Mouse (Mus musculus) forebrain, embryonic 14.5 days (tissue): Measurements from ENCODE around the gene Rpl32. TPM values are rescaled to one million over a fixed set of nuclear protein-coding genes. Genes with fewer than 3 reads are reported as not detected.

Experiments
- ATAC-seq: fragments of 200-750 bp; cut with Nextera tagmentation; 2 replicates; pipeline ENCODE4 v1.8.0; 2017; ENCODE audit warnings: mild to moderate bottlenecking, moderate library complexity
- DNase-seq: peaks from one replicate; pipeline ENCODE4 v3.0.0-alpha.2; 2015; ENCODE audit warnings: low spot score
- H3K27ac ChIP-seq: fragments of 300-500 bp; sonication (generic); 2 replicates; pipeline ENCODE4 v1.5.1; 2014; ENCODE audit warnings: low read depth, mild to moderate bottlenecking, control low read depth, low read length, moderate library complexity
- H3K27me3 ChIP-seq: fragments of 300-500 bp; sonication (generic); replicated peaks from 2 replicates; pipeline ENCODE4 v1.6.1; 2014; ENCODE audit warnings: low read length, control low read depth, mixed read lengths; ENCODE audit not compliant: control insufficient read depth, insufficient read depth
- H3K36me3 ChIP-seq: fragments of 300-500 bp; sonication (generic); 2 replicates; pipeline ENCODE4 v1.6.1; 2014; ENCODE audit warnings: low read length, control low read depth; ENCODE audit not compliant: control insufficient read depth, insufficient read depth
- H3K4me1 ChIP-seq: fragments of 300-500 bp; sonication (generic); 2 replicates; pipeline ENCODE4 v1.6.1; 2014; ENCODE audit warnings: antibody characterized with exemption, low read length, control low read depth; ENCODE audit not compliant: control insufficient read depth, insufficient read depth
- H3K4me2 ChIP-seq: fragments of 300-500 bp; sonication (generic); 2 replicates; pipeline ENCODE4 v1.6.1; 2014; ENCODE audit warnings: mild to moderate bottlenecking, control low read depth, low read length
- H3K4me3 ChIP-seq: fragments of 300-500 bp; sonication (generic); 2 replicates; pipeline ENCODE4 v1.5.1; 2014; ENCODE audit warnings: low read depth, low read length, control low read depth
- H3K9ac ChIP-seq: fragments of 300-500 bp; sonication (generic); 2 replicates; pipeline ENCODE4 v1.6.1; 2014; ENCODE audit warnings: mild to moderate bottlenecking, low read length, control low read depth, moderate library complexity
- H3K9me3 ChIP-seq: fragments of 300-500 bp; sonication (generic); replicated peaks from 2 replicates; pipeline ENCODE4 v1.6.1; 2016; ENCODE audit warnings: low read length, control low read depth, mixed read lengths; ENCODE audit not compliant: control insufficient read depth
- WGBS: fragments of 180-500 bp; shearing (Covaris S2); extraction: QIAGEN DNeasy Blood & Tissue Kit; methylation state at CpG from one replicate; pipeline ENCODE4 v1.1.7; 2014; 5-methylcytosine and 5-hydroxymethylcytosine counted together
- polyA plus RNA-seq: library from polyadenylated mRNA; unstranded; fragments of >200 nt; fragmentation: Nextera tagmentation; extraction: Ambion mirVana; gene quantifications from 2 replicates; pipeline ENCODE4 v1.2.1, GENCODE M21; 2014

Rpl32 gene
- polyA plus RNA-seq, 1 experiment from 2014 or later: 1,743 TPM

- Histone ChIP-seq H3K4me2 (no peak overlapping the region), H3K27ac (no peak overlapping the region), H3K9me3 (no peaks in the 10 kb centered on the region), H3K4me3 (no peak overlapping the region), H3K36me3 (no peaks in the 10 kb centered on the region), H3K4me1 (no peaks in the 10 kb centered on the region), H3K27me3 (0 out of 2 replicates have a peak, but pooled peaks cover 4% of the 10 kb centered on the region), H3K9ac (no peak overlapping the region)
- ATAC-seq: no peak
- no peak for DNase-seq
- WGBS: 84% methylated on average over 8 of the region's 8 CpGs
Observed at GRCm38 (mm10) chr6:115821216-115821993, 12.9 kb upstream of the Rpl32 start.

DNA sequence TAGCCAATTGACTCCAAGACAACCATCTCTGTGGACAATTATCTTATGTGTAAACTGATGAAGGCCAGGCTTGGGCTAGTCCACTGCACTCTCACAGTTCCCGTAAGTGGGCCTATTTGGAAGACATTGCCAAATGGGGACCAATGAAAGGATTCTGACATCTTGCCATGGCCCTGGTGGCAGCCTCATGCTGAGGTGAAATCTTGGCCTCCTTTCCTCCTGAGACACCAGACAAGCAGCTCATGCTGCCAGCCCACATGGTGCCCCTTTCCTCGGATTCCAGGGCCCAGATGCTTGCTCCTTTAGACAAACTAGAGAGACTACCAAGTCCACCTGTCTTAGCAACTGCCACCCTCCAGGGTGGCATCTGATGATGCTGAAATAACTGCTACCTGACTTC lies 9.6 kb upstream of the Rpl32 start:
- no peak for DNase-seq
- no peaks in the 10 kb centered on the region for H3K9me3 ChIP-seq
- no peaks in the 10 kb centered on the region for H3K36me3 ChIP-seq
- ATAC-seq: no peak
- no peak overlapping the region for H3K4me3 ChIP-seq
- H3K4me2 ChIP-seq: no peak overlapping the region
- H3K9ac ChIP-seq: no peak overlapping the region
- no peak overlapping the region for H3K27ac ChIP-seq
- no peaks in the 10 kb centered on the region for H3K4me1 ChIP-seq
- 69% methylated on average over 2 of the region's 2 CpGs for WGBS
- H3K27me3 ChIP-seq: 0 out of 2 replicates have a peak, but pooled peaks cover 4% of the 10 kb centered on the region

DNA sequence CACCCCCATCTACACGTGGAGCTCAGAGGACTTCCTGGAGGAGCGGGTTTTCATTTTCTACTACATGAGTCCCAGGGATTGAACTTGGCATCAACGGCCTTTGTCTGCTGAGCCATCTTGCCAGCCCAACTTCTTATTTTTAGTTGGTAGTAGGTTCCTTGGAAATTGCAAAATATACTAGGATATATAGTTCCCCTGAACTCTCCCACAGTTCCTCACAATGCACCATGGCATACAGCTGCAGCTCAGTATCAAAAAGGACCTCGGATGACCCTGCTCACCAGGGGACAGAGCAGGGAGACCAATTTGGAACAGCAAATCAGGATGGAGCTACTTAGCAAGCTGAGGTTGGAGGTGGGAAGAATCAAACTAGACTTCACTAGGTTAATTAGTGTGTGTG lies 6.5 kb upstream of the Rpl32 start:
- H3K27ac ChIP-seq: no peak overlapping the region
- no peaks in the 10 kb centered on the region for H3K9me3 ChIP-seq
- no peak for DNase-seq
- 82% methylated on average over 4 of the region's 4 CpGs for WGBS
- H3K36me3 ChIP-seq: no peaks in the 10 kb centered on the region
- H3K4me2 ChIP-seq: no peak overlapping the region
- no peaks in the 10 kb centered on the region for H3K4me1 ChIP-seq
- ATAC-seq: no peak
- H3K4me3 ChIP-seq: no peak overlapping the region
- H3K27me3 ChIP-seq: no peaks in the 10 kb centered on the region
- H3K9ac ChIP-seq: no peak overlapping the region

GRCm38 (mm10) chr6:115814104-115814503 lies 5.6 kb upstream of the Rpl32 start:
- DNase-seq: peak; percentile 62
- H3K4me1 ChIP-seq: no peaks in the 10 kb centered on the region
- no peak overlapping the region for H3K27ac ChIP-seq
- no peak overlapping the region for H3K9ac ChIP-seq
- H3K27me3 ChIP-seq: no peaks in the 10 kb centered on the region
- 35% methylated on average over 4 of the region's 4 CpGs for WGBS
- peak; percentile 26; the same call in 1 of the 2 replicates for ATAC-seq
- H3K4me2 ChIP-seq: no peak overlapping the region
- no peaks in the 10 kb centered on the region for H3K36me3 ChIP-seq
- H3K9me3 ChIP-seq: no peaks in the 10 kb centered on the region
- no peak overlapping the region for H3K4me3 ChIP-seq

DNA sequence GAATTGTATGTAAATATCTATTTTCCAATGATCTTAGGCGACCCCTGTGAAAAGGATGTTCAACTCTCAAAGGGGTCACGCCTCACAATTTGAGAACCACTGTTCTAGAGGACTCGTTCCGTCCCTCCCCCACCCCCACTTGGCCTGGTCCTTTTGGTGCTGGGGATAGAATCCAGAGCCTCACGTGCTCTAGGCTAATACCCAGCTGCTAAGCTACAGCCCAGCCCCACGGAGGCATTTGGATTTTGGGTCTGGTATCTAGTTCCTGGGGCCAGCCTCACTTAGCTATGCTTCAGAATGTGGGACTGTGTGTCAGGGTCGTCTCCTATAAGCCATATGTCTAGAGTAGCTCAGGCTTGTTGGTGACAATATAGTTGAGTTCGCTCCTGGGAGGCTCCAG lies 3.1 kb upstream of the Rpl32 start:
- DNase-seq (no peak), ATAC-seq (no peak)
- H3K9me3 ChIP-seq: no peaks in the 10 kb centered on the region
- peaks cover 10% of the 10 kb centered on the region for H3K36me3 ChIP-seq
- H3K9ac ChIP-seq: no peak overlapping the region
- H3K4me2 ChIP-seq: no peak overlapping the region
- no peak overlapping the region for H3K27ac ChIP-seq
- peaks cover 10% of the 10 kb centered on the region for H3K4me1 ChIP-seq
- WGBS: 69% methylated on average over 8 of the region's 8 CpGs
- H3K4me3 ChIP-seq: no peak overlapping the region
- no peaks in the 10 kb centered on the region for H3K27me3 ChIP-seq

GRCm38 (mm10) chr6:115808196-115808487 lies 405 bp downstream of the Rpl32 start:
- H3K27me3 ChIP-seq: no peaks in the 10 kb centered on the region
- peak overlapping the region; percentile 99 for H3K9ac ChIP-seq
- H3K4me3 ChIP-seq: peak overlapping the region; percentile 93
- H3K4me2 ChIP-seq: peak overlapping the region; percentile 84
- WGBS: under 1% methylated on average over 22 of the region's 22 CpGs
- H3K36me3 ChIP-seq: peaks cover 42% of the 10 kb centered on the region
- H3K4me1 ChIP-seq: peaks cover 12% of the 10 kb centered on the region
- H3K9me3 ChIP-seq: no peaks in the 10 kb centered on the region
- DNase-seq: no peak
- peak overlapping the region; percentile 97 for H3K27ac ChIP-seq
- ATAC-seq: peak; percentile 24

DNA sequence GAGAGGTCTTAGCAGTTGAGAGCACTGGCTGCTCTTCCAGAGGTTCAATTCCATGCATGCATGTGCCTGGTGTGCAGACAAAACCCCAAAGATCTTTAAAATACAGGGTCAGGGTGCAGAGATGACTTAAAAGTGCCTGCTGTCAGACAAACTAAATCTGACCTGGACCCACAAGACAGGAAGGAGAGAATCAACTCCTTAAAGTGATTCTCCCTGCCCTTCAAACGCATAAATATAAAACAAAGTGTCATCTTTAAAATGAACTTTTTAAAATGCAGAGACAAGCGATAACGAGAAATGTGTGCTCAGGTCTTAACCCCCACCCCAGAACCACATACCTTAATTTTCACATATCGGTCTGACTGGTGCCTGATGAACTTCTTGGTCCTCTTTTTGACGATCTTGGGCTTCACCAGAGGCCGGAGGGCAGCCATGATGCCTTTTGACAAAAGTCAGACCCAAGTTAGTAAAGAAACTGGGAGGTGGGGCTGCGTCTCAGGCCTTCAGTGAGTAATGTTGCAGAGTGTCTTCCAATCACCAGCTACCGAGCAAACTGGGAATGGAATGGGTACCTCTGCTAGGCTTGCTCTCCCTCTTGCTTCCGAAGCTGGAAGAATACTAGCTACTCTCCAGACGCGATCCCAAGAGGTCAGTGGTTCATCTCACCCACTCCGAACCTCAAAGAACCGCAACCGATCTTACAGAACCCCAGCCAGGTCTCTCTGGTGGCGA lies 917 bp downstream of the Rpl32 start:
- H3K4me2 ChIP-seq: peak overlapping the region; percentile 84
- H3K9me3 ChIP-seq: no peaks in the 10 kb centered on the region
- peak overlapping the region; percentile 99 for H3K9ac ChIP-seq
- WGBS: 3% methylated on average over 15 of the region's 15 CpGs
- peaks cover 47% of the 10 kb centered on the region for H3K36me3 ChIP-seq
- no peak for DNase-seq
- H3K27ac ChIP-seq: peak overlapping the region; percentile 97
- H3K27me3 ChIP-seq: no peaks in the 10 kb centered on the region
- H3K4me1 ChIP-seq: peaks cover 12% of the 10 kb centered on the region
- peak overlapping the region; percentile 93 for H3K4me3 ChIP-seq
- ATAC-seq: no peak

GRCm38 (mm10) chr6:115804432-115805192 lies 3.9 kb downstream of the Rpl32 start:
- Histone ChIP-seq H3K4me1 (peaks cover 12% of the 10 kb centered on the region), H3K27ac (no peak overlapping the region), H3K27me3 (no peaks in the 10 kb centered on the region), H3K4me2 (no peak overlapping the region), H3K9me3 (no peaks in the 10 kb centered on the region), H3K9ac (no peak overlapping the region), H3K4me3 (no peak overlapping the region), H3K36me3 (peaks cover 72% of the 10 kb centered on the region)
- DNase-seq (no peak), ATAC-seq (no peak)
- 71% methylated on average over 10 of the region's 10 CpGs for WGBS
